Mouse (Mus musculus) embryonic fibroblast, embryonic 13.5 days (primary cell): ENCODE data around the gene Dspp.

ENCODE experiments used
- CTCF ChIP-seq: IDR thresholded peaks from 2 replicates; pipeline ENCODE4 v1.5.1; 2011; ENCODE audit warnings: mild to moderate bottlenecking, control low read depth, low read length, moderate library complexity, borderline replicate concordance; ENCODE audit not compliant: insufficient read depth
- POLR2A ChIP-seq: IDR thresholded peaks from 2 replicates; pipeline ENCODE4 v1.6.1; 2011; ENCODE audit warnings: low read depth, mild to moderate bottlenecking, control low read depth, low read length, moderate library complexity

- TF ChIP-seq CTCF (no peak), POLR2A (no peak)
Observed at GRCm38 (mm10) chr5:104173094-104173493, 2.6 kb downstream of the Dspp start.
